Comparison of ENCODE assay signal across 15 mouse cellular contexts in genomic region chr5:49990737-49991323, GRCm38 (mm10).
DNase-seq lines count a peak whose midpoint lies in the region; ATAC-seq and TF ChIP-seq lines count a peak whose summit lies in the region.
"Had no signal": no experiment of that assay in that cellular context is flagged by ENCODE, and none has a peak within 500 bp of the region (broad histone marks: within the 10 kb centered on the region; RNA-seq: fewer than 3 reads in every experiment).

No protein-coding gene starts in this region.

- no peak overlapping the region for H3K27ac ChIP-seq in kidney, postnatal 0 days
- peak overlapping the region; percentile 73 for H3K27ac ChIP-seq in limb, embryonic 15.5 days
- H3K27ac ChIP-seq: hindbrain, embryonic 12.5 days; limb, embryonic 12.5 days had no signal

- 0 out of 2 replicates have a peak, but pooled peaks have one; percentile 43 for ATAC-seq in kidney, postnatal 0 days (replicated peaks; ENCODE audit: low FRiP score, low read depth)
- peak; percentile 67 for ATAC-seq in limb, embryonic 15.5 days (ENCODE audit: insufficient number of reproducible peaks, low FRiP score, low TSS enrichment, low read depth)
- no peak for ATAC-seq in granulocyte monocyte progenitor cell, adult 5-6 weeks (replicated peaks; ENCODE audit: poor library complexity, severe bottlenecking)

- H3K36me3 ChIP-seq in kidney, postnatal 0 days (ENCODE audit: insufficient read depth, low read length): peaks cover 7% of the 10 kb centered on the region; the same call in 1 of the 2 replicates
- peaks cover 17% of the 10 kb centered on the region for H3K36me3 ChIP-seq in limb, embryonic 15.5 days

- no peaks in the 10 kb centered on the region for H3K9me3 ChIP-seq in kidney, postnatal 0 days (replicated peaks; ENCODE audit: low read length)
- no peaks in the 10 kb centered on the region for H3K9me3 ChIP-seq in limb, embryonic 15.5 days
- H3K9me3 ChIP-seq: hindbrain, embryonic 12.5 days; limb, embryonic 12.5 days had no signal

- no peak for TF ChIP-seq CTCF in kidney, postnatal 0 days (IDR thresholded peaks at IDR 0.05; ENCODE audit: low read depth)

- no peak overlapping the region for H3K4me2 ChIP-seq in kidney, postnatal 0 days (ENCODE audit: low read length)
- no peak overlapping the region for H3K4me2 ChIP-seq in limb, embryonic 15.5 days
- H3K4me2 ChIP-seq: hindbrain, embryonic 12.5 days; limb, embryonic 12.5 days had no signal

- no peaks in the 10 kb centered on the region for H3K4me1 ChIP-seq in kidney, postnatal 0 days (replicated peaks; ENCODE audit: insufficient read depth, low read length)
- H3K4me1 ChIP-seq in limb, embryonic 15.5 days: peaks cover 19% of the 10 kb centered on the region

- no peaks in the 10 kb centered on the region for H3K27me3 ChIP-seq in kidney, postnatal 0 days (ENCODE audit: insufficient read depth, low read length)
- no peaks in the 10 kb centered on the region for H3K27me3 ChIP-seq in limb, embryonic 15.5 days
- H3K27me3 ChIP-seq: hindbrain, embryonic 12.5 days; limb, embryonic 12.5 days had no signal

- no peak overlapping the region for H3K9ac ChIP-seq in kidney, postnatal 0 days (ENCODE audit: low read depth, low read length)
- H3K9ac ChIP-seq in limb, embryonic 15.5 days: no peak overlapping the region
- H3K9ac ChIP-seq: hindbrain, embryonic 12.5 days; limb, embryonic 12.5 days had no signal

- no peak for DNase-seq in kidney, postnatal 0 days (ENCODE audit: low spot score)
- DNase-seq in kidney, postnatal 10 days: no peak
- DNase-seq in fibroblast of lung, adult 2 months (ENCODE audit: low read depth): peak; percentile 20
- peak; percentile 36 to 54 for DNase-seq in lung, postnatal 4 days
- DNase-seq in embryo, embryonic 10.5 days (ENCODE audit: low spot score): no peak
- no peak for DNase-seq in adrenal gland, postnatal 10 days
- DNase-seq: cerebellum, postnatal 10 days; gastrocnemius, postnatal 36 days; kidney, adult 8-10 months; layer of hippocampus, adult 9-11 months; thymus, postnatal 36 days had no signal

- no peak overlapping the region for H3K4me3 ChIP-seq in kidney, postnatal 0 days (replicated peaks; ENCODE audit: low read depth, low read length)
- H3K4me3 ChIP-seq in limb, embryonic 15.5 days: no peak overlapping the region
- H3K4me3 ChIP-seq: hindbrain, embryonic 12.5 days; limb, embryonic 12.5 days had no signal

- 77% methylated on average over 8 of the region's 8 CpGs for WGBS in kidney, postnatal 0 days
- WGBS in limb, embryonic 15.5 days: 68% methylated on average over 8 of the region's 8 CpGs

Comparison
In these comparisons a context has a peak if more than half of its experiments do, and no peak if none do; other contexts are left out.
1. DNase-seq: peak in fibroblast of lung, adult 2 months (single experiment) and lung, postnatal 4 days (2 of 2); none in kidney, postnatal 0 days (single experiment), kidney, postnatal 10 days (single experiment), embryo, embryonic 10.5 days (single experiment) and adrenal gland, postnatal 10 days (single experiment).